Mouse (Mus musculus): Measurements from ENCODE around the gene Trh.
A peak's percentile ranks its signal among the peaks of the same experiment; 100 is the strongest.

DNA sequence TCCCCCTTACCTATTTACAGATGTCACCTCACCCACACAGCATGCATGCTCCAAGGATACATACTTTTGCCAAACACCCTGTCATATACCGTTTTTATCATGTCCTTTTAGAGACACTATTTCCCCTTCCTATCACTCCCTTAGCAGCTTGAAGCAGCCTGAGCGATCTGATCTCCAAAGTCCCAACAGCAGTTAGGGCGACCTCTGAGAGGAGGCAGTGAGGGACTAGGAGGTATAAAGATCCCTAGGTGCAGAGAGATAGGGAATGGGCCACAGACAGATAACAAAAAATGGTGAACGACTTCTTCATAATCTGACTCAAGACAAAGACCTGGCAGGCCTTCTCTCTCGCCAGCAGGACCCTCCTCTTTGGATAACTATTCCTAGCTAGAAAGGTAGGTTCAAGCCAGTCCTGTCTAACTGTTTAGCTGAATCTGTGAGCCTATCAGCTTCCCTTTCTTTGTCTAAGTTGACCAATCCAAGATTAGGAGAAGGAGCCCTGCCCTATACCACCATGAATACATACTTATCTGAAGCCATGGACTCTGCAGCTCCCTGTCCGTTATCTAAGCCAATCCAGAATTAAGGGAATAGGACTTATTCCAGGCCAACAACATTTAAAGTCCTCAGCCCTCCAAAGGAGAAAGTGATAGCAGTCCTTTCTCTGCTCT lies 29.3 kb upstream of the Trh start:
- TF ChIP-seq MAX (IDR thresholded peaks at IDR 0.05; ENCODE audit: low read length): no peak; the same call in 1 of the 2 replicates
- no peak for TF ChIP-seq CTCF (IDR thresholded peaks at IDR 0.05 in 2 of 3, conservative IDR thresholded peaks at IDR 0.05 in 1 of 3; ENCODE audit: control insufficient read depth in 1 of 3, insufficient read depth in 1 of 3, low read depth in 2 of 3, low read length in 3 of 3, poor library complexity in 1 of 3, severe bottlenecking in 1 of 3)
- peak; percentile 68 for TF ChIP-seq GATA1 (IDR thresholded peaks at IDR 0.05; ENCODE audit: low read depth, low read length)
- TF ChIP-seq TCF12 (IDR thresholded peaks at IDR 0.05; ENCODE audit: low read depth, low read length): peak; percentile 83; the same call in 1 of the 2 replicates
- peak in 1 of 2 experiments; percentile 25; a peak in 1 of 4 replicates for TF ChIP-seq POLR2A (IDR thresholded peaks at IDR 0.05; ENCODE audit: control insufficient read depth in 1 of 2, insufficient read depth in 1 of 2, low read depth in 1 of 2, low read length in 2 of 2, poor library complexity in 1 of 2)
- peak; percentile 85 to 92 for TF ChIP-seq EP300 (IDR thresholded peaks at IDR 0.05; ENCODE audit: low read depth in 1 of 2, low read length in 2 of 2)
- TF ChIP-seq USF1 (IDR thresholded peaks at IDR 0.05; ENCODE audit: low read depth, low read length): no peak
- TF ChIP-seq KAT2A (conservative IDR thresholded peaks at IDR 0.05; ENCODE audit: low read depth, low read length): no peak
- TF ChIP-seq RAD21 (IDR thresholded peaks at IDR 0.05; ENCODE audit: low read depth, low read length): no peak
